Mouse (Mus musculus) erythroblast, embryonic 14.5 days (primary cell): ENCODE data around the gene Lsp1.

Experiments
- GATA1 ChIP-seq: IDR thresholded peaks from 2 replicates; pipeline ENCODE4 v1.6.1; 2012; ENCODE audit warnings: low read length, inconsistent platforms, mixed read lengths
- TAL1 ChIP-seq: IDR thresholded peaks from 3 replicates; pipeline ENCODE4 v1.6.1; 2012; ENCODE audit warnings: low read length, inconsistent platforms, mixed read lengths

DNA sequence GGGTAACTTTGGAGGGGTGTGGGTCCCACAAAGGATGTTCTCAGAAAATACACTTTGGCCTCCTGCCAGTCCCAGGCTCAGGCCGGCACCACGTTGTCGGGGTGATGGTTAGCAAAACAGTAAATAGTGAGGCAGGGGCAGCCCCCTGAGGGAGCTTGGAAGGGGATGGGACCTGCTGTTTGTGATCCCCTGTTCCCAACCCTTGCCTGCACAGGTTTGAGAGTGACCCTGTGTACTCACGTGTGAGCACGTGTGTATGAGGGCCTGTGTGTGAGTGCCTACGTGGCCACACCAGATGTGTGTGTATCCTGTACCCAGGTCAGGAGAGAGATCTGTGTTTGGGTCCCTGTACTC is 21.6 kb downstream of the Lsp1 start:
- TF ChIP-seq TAL1 (no peak), GATA1 (no peak)
